23 mouse cellular contexts compared by ENCODE assay signal in the genomic region with DNA sequence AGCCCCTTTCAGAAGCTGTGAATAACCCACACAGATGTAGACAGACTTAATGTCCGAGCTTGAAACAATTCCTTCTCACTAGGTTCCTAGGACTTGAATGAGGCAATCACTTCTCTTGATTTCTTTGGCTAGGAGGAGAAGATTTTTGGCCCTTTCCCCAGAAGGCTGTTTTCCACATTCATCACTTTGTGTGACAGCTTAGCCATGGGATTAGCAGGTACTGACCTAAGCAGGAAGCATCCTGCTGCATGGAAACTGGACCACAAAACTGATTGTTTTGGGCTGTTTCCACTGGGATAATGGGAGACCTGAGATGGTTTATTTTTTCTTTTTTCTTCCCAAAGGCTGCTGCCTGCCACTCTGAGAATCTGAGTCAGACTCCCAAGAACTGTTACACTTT.
DNase-seq lines count a peak whose midpoint lies in the region; ATAC-seq lines count a peak whose summit lies in the region.
"Had no signal": no experiment of that assay in that cellular context is flagged by ENCODE, and none has a peak within 500 bp of the region (broad histone marks: within the 10 kb centered on the region; RNA-seq: fewer than 3 reads in every experiment).

No protein-coding gene starts in this region.

- H3K36me3 ChIP-seq in kidney, embryonic 16.5 days (ENCODE audit: insufficient read depth, low read length), result no peaks in the 10 kb centered on the region
- H3K36me3 ChIP-seq: forebrain, embryonic 12.5 days; G1E; heart, embryonic 10.5 days; hindbrain, embryonic 15.5 days; limb, embryonic 13.5 days; liver, embryonic 12.5 days had no signal

- no peak overlapping the region for H3K4me2 ChIP-seq in kidney, embryonic 16.5 days (replicated peaks; ENCODE audit: low read depth, low read length)
- H3K4me2 ChIP-seq: forebrain, embryonic 12.5 days; hindbrain, embryonic 15.5 days; limb, embryonic 13.5 days; liver, embryonic 12.5 days had no signal

- 48% methylated on average over 1 of the region's 1 CpGs for WGBS in kidney, embryonic 16.5 days

- no peak overlapping the region for H3K9ac ChIP-seq in kidney, embryonic 16.5 days (replicated peaks; ENCODE audit: low read length)
- H3K9ac ChIP-seq: forebrain, embryonic 12.5 days; hindbrain, embryonic 15.5 days; limb, embryonic 13.5 days; liver, embryonic 12.5 days had no signal

- no peaks in the 10 kb centered on the region for H3K27me3 ChIP-seq in kidney, embryonic 16.5 days (ENCODE audit: insufficient read depth, low read length)
- H3K27me3 ChIP-seq: forebrain, embryonic 12.5 days; hindbrain, embryonic 15.5 days; limb, embryonic 13.5 days; liver, embryonic 12.5 days had no signal

- H3K4me3 ChIP-seq in kidney, embryonic 16.5 days (ENCODE audit: low read length), result no peak overlapping the region
- H3K4me3 ChIP-seq: forebrain, embryonic 12.5 days; heart, embryonic 10.5 days; hindbrain, embryonic 15.5 days; layer of hippocampus, adult 2 months; left cerebral cortex, adult 2 months; limb, embryonic 13.5 days; liver, embryonic 12.5 days had no signal

- peak; percentile 17 for DNase-seq in adrenal gland, postnatal 10 days
- no peak for DNase-seq in adrenal gland, postnatal 4 days (ENCODE audit: low spot score in 2 of 2)
- peak; percentile 32 to 45 for DNase-seq in heart, postnatal 10 days
- DNase-seq in heart, adult 8-10 months (ENCODE audit: low spot score), result no peak
- DNase-seq in kidney, postnatal 14 days, result peak; percentile 6
- peak; percentile 75 for DNase-seq in fibroblast of lung, adult 2 months (ENCODE audit: low read depth)
- DNase-seq in thymus, postnatal 4 days, result no peak
- DNase-seq: cerebellum, adult 11 months; cerebellum, postnatal 25 days; gastrocnemius, postnatal 10 days; lung, adult 18-20 months; lung, postnatal 14 days; midbrain, embryonic 14.5 days; right cerebral cortex, postnatal 14 days had no signal

- intact Hi-C loops in heart, postnatal 10 days (cut with DNase I), result no loop called here

- no peak overlapping the region for H3K27ac ChIP-seq in kidney, embryonic 16.5 days (ENCODE audit: low read length)
- H3K27ac ChIP-seq: forebrain, embryonic 12.5 days; heart, embryonic 10.5 days; hindbrain, embryonic 15.5 days; layer of hippocampus, adult 2 months; left cerebral cortex, adult 2 months; limb, embryonic 13.5 days; liver, embryonic 12.5 days had no signal

- no peaks in the 10 kb centered on the region for H3K4me1 ChIP-seq in kidney, embryonic 16.5 days (ENCODE audit: insufficient read depth, low read length)
- H3K4me1 ChIP-seq: forebrain, embryonic 12.5 days; heart, embryonic 10.5 days; hindbrain, embryonic 15.5 days; limb, embryonic 13.5 days; liver, embryonic 12.5 days had no signal

- ATAC-seq in kidney, embryonic 16.5 days (ENCODE audit: low FRiP score, low TSS enrichment), result no peak; the same call in 1 of the 2 replicates
- ATAC-seq: liver, embryonic 12.5 days had no signal

- H3K9me3 ChIP-seq in kidney, embryonic 16.5 days (ENCODE audit: low read length), result no peaks in the 10 kb centered on the region
- H3K9me3 ChIP-seq: forebrain, embryonic 12.5 days; G1E; heart, embryonic 10.5 days; hindbrain, embryonic 15.5 days; limb, embryonic 13.5 days; liver, embryonic 12.5 days had no signal

Comparison
In these comparisons a context has a peak if more than half of its experiments do, and no peak if none do; other contexts are left out.
1. DNase-seq: peak in adrenal gland, postnatal 10 days (single experiment), heart, postnatal 10 days (2 of 2), kidney, postnatal 14 days (single experiment) and fibroblast of lung, adult 2 months (single experiment); none in adrenal gland, postnatal 4 days (0 of 2), heart, adult 8-10 months (single experiment) and thymus, postnatal 4 days (single experiment).